Mouse (Mus musculus): ENCODE measurements at regions not wholly inside any gene's neighbourhood (a gene's known extent, or its start where the extent isn't known, plus 50 kb on each side); places are given as distances from the start of the nearest gene placed in this dataset.

DNA sequence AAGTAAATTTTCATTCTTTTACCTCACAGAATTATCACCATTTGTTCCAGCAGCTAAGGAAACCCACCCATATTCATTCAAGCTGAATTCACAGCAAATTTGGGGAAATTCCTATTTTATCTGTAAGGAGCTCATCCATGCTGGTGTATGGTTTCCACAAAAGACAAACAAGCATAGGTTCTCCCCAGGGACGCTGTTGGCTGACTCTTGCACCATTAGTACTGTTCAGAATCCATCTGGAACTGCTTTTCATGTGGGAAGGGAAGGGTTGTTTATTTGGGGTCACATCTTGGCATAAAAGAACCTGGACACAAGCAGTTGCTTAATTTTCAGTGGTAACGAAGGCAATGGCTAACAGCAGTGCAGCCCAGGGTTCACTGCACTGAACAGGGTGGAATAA is 120.2 kb downstream of the Adamts1 start:
- Histone ChIP-seq H3K9me3 (ENCODE audit: low read length) (no peaks in the 10 kb centered on the region), H3K4me3 (replicated peaks; ENCODE audit: low read length) (no peak overlapping the region)

DNA sequence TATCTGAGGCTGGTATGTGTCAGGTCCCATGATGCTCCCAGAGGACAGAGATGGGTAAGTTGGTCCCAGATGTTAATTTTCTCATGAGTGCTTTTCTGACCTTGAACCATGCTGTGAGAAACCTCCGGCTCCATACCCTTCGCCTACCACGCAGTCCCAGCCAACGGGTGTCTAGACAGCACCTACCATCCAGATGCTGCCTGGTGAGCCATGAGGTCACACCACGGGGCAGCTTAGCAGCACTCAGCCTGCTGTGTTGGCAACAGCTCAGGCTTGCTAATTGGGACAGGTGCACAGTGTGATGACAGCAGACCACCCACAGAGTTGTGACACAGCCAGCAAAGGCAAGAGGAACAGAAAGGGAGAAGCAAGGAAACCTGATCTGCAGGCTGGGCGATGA is 122.6 kb downstream of the Adamts1 start:
- no peak overlapping the region for H3K4me3 ChIP-seq (replicated peaks; ENCODE audit: low read length)
- H3K27me3 ChIP-seq (ENCODE audit: insufficient read depth, low read length), result peaks cover 10% of the 10 kb centered on the region
- TF ChIP-seq NANOG (IDR thresholded peaks at IDR 0.05; ENCODE audit: borderline replicate concordance, low read length) (no peak), CTCF (conservative IDR thresholded peaks at IDR 0.05; ENCODE audit: low read length) (no peak), POU5F1 (IDR thresholded peaks at IDR 0.05; ENCODE audit: borderline replicate concordance, low read length) (no peak)
- H3K36me3 ChIP-seq (ENCODE audit: insufficient read depth, low read length), result no peaks in the 10 kb centered on the region
- H3K9me3 ChIP-seq (ENCODE audit: low read length), result no peaks in the 10 kb centered on the region
- no peaks in the 10 kb centered on the region for H3K4me1 ChIP-seq (replicated peaks; ENCODE audit: low read depth, low read length)

More for the DNA sequence above, 120.2 kb downstream of the Adamts1 start:
- TF ChIP-seq CTCF (conservative IDR thresholded peaks at IDR 0.05; ENCODE audit: low read length) (no peak), NANOG (IDR thresholded peaks at IDR 0.05; ENCODE audit: borderline replicate concordance, low read length) (no peak), POU5F1 (IDR thresholded peaks at IDR 0.05; ENCODE audit: borderline replicate concordance, low read length) (no peak)
- Histone ChIP-seq H3K27me3 (ENCODE audit: insufficient read depth, low read length) (no peaks in the 10 kb centered on the region), H3K36me3 (ENCODE audit: insufficient read depth, low read length) (no peaks in the 10 kb centered on the region), H3K4me1 (replicated peaks; ENCODE audit: low read depth, low read length) (no peaks in the 10 kb centered on the region)

DNA sequence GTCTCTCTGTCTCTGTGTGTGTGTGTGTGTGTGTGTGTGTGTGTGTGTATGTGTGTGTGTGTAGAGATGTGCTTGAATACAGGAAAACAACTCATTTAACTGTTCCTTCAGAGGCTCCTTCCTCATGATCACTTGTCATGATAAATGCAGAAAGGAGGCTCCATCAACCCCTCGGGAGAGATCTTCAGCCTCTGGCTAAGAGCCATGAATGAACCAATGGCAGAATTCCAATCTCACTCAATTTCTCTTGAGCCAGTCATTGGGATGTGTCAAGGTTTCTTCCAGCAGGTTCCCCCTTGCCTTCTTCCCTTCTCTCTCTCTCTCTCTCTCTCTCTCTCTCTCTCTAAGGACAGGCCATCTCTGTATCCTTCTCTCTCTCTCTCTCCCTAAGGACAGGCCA is 124.1 kb downstream of the Adamts1 start:
- no peaks in the 10 kb centered on the region for H3K36me3 ChIP-seq (ENCODE audit: insufficient read depth, low read length)
- no peak overlapping the region for H3K4me3 ChIP-seq (replicated peaks; ENCODE audit: low read length)
- peaks cover 10% of the 10 kb centered on the region for H3K27me3 ChIP-seq (ENCODE audit: insufficient read depth, low read length)
- no peaks in the 10 kb centered on the region for H3K4me1 ChIP-seq (replicated peaks; ENCODE audit: low read depth, low read length)
- TF ChIP-seq CTCF (conservative IDR thresholded peaks at IDR 0.05; ENCODE audit: low read length), result no peak
- no peak for TF ChIP-seq POU5F1 (IDR thresholded peaks at IDR 0.05; ENCODE audit: borderline replicate concordance, low read length)
- no peak for TF ChIP-seq NANOG (IDR thresholded peaks at IDR 0.05; ENCODE audit: borderline replicate concordance, low read length)
- H3K9me3 ChIP-seq (ENCODE audit: low read length), result no peaks in the 10 kb centered on the region

DNA sequence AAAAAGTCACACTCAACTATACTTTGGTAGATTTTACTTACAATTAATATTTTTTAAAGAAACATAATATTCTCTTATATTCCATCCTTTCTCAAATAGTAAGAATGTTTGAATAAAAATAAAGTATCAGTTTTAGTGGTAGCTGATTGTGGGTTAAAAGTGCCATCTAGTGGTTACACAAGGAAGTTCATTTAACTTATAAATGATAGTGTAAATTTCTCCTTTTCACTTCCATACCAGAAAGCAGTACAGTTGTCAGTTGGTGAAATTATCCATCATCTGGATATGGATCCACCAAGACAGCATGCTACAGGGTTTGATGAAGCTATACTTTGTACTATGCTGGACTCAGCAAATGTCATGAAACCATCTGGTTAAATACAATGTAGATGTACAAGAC is 124.7 kb downstream of the Adamts1 start:
- TF ChIP-seq NANOG (IDR thresholded peaks at IDR 0.05; ENCODE audit: borderline replicate concordance, low read length), result no peak
- TF ChIP-seq CTCF (conservative IDR thresholded peaks at IDR 0.05; ENCODE audit: low read length), result peak; percentile 59
- TF ChIP-seq POU5F1 (IDR thresholded peaks at IDR 0.05; ENCODE audit: borderline replicate concordance, low read length), result no peak
- no peaks in the 10 kb centered on the region for H3K36me3 ChIP-seq (ENCODE audit: insufficient read depth, low read length)

DNA sequence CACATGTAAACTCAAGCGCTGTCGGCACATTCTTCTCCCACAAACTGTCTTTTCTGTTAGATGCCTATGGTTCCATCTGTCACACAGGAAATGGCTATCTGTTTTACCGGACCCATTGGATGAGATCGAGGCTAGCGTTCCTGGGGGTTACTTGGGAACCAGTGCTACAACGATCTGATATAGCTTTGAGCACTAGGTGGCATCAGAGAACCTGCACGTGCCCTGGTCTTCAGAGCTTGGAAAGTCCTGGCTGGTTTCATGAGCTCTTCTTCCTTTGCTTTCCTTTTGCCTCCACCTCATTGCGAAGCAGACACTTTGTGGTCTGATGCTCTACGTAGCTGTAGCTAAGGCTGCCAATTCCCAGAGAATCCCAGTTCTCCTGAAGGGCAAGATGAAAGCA is 123.8 kb upstream of the Cyyr1 start:
- H3K4me1 ChIP-seq (replicated peaks; ENCODE audit: low read depth, low read length), result no peaks in the 10 kb centered on the region

More for the DNA sequence above, 124.7 kb downstream of the Adamts1 start:
- Histone ChIP-seq H3K4me3 (replicated peaks; ENCODE audit: low read length) (no peak overlapping the region), H3K4me1 (replicated peaks; ENCODE audit: low read depth, low read length) (no peaks in the 10 kb centered on the region), H3K9me3 (ENCODE audit: low read length) (no peaks in the 10 kb centered on the region), H3K27me3 (ENCODE audit: insufficient read depth, low read length) (peaks cover 10% of the 10 kb centered on the region)

DNA sequence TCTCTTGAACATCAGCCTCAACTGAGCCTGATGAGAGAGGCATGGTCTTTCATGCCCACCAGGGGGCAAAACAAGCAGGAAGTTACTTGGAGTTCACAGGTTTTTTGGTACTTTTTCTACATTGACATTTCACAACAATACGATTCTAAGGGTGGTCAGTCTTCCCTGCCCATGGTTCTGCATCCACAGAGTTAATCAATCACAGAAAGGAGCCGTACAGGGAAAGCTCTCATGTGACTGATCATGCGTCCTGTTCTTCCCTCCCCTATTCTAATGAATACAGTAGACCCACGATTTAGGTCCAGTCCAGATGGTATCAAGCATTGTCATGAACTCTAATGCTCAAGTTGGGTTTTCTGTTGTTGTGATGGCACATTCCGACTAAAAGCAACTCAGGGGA is 115.6 kb upstream of the Cyyr1 start:
- H3K4me3 ChIP-seq (replicated peaks; ENCODE audit: low read length), result no peak overlapping the region
- no peaks in the 10 kb centered on the region for H3K36me3 ChIP-seq (ENCODE audit: insufficient read depth, low read length)
- no peaks in the 10 kb centered on the region for H3K9me3 ChIP-seq (ENCODE audit: low read length)
- no peaks in the 10 kb centered on the region for H3K27me3 ChIP-seq (ENCODE audit: insufficient read depth, low read length)
- no peak for TF ChIP-seq POU5F1 (IDR thresholded peaks at IDR 0.05; ENCODE audit: borderline replicate concordance, low read length)
- TF ChIP-seq CTCF (conservative IDR thresholded peaks at IDR 0.05; ENCODE audit: low read length), result no peak; the same call in 1 of the 2 replicates
- TF ChIP-seq NANOG (IDR thresholded peaks at IDR 0.05; ENCODE audit: borderline replicate concordance, low read length), result no peak
- no peaks in the 10 kb centered on the region for H3K4me1 ChIP-seq (replicated peaks; ENCODE audit: low read depth, low read length)

More for the DNA sequence above, 123.8 kb upstream of the Cyyr1 start:
- TF ChIP-seq CTCF (conservative IDR thresholded peaks at IDR 0.05; ENCODE audit: low read length) (peak; percentile 33), NANOG (IDR thresholded peaks at IDR 0.05; ENCODE audit: borderline replicate concordance, low read length) (no peak), POU5F1 (IDR thresholded peaks at IDR 0.05; ENCODE audit: borderline replicate concordance, low read length) (no peak)
- Histone ChIP-seq H3K36me3 (ENCODE audit: insufficient read depth, low read length) (no peaks in the 10 kb centered on the region), H3K9me3 (ENCODE audit: low read length) (no peaks in the 10 kb centered on the region), H3K4me3 (replicated peaks; ENCODE audit: low read length) (no peak overlapping the region), H3K27me3 (ENCODE audit: insufficient read depth, low read length) (peaks cover 10% of the 10 kb centered on the region)

DNA sequence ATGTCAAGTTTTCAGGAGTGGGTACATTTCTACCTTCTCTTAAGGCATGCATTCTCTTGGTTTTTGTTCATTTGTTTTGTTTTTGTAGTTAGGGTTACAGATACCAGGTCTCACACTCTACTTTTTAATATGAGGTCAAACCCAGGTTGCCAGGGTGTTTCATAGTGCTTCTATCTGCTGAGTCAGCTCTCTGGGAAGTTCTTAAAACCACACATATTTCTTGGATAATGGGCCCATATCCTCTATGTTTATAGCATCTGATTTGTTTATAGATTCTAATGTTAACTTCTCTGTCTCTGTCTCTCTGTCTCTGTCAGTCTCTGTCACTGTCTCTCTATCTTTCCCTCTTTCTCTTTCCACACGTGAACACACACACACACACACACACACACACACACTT is 114.6 kb upstream of the Cyyr1 start:
- Histone ChIP-seq H3K4me3 (replicated peaks; ENCODE audit: low read length) (no peak overlapping the region), H3K4me1 (replicated peaks; ENCODE audit: low read depth, low read length) (no peaks in the 10 kb centered on the region), H3K27me3 (ENCODE audit: insufficient read depth, low read length) (no peaks in the 10 kb centered on the region), H3K9me3 (ENCODE audit: low read length) (no peaks in the 10 kb centered on the region), H3K36me3 (ENCODE audit: insufficient read depth, low read length) (no peaks in the 10 kb centered on the region)
- TF ChIP-seq POU5F1 (IDR thresholded peaks at IDR 0.05; ENCODE audit: borderline replicate concordance, low read length) (no peak), NANOG (IDR thresholded peaks at IDR 0.05; ENCODE audit: borderline replicate concordance, low read length) (no peak), CTCF (conservative IDR thresholded peaks at IDR 0.05; ENCODE audit: low read length) (no peak)

DNA sequence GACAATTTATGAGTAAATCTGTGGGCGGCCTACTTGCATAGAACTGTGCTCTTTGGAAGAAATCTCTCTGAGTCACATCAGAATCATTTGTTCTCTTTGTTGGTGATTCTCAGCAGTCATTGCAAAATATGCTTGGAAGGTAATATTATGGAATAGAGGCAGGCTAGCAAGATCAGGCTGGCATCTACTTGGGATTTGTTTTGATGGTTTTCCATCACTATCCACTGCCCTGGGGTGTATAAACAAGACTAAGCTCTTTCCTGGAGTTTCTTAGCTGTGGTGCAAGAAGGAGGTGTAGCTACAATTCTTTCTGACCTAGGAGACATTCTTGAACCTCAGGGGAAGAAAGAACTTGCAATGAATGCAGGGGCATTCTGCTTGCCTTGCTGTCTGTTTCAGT is 96.3 kb upstream of the Cyyr1 start:
- Histone ChIP-seq H3K27me3 (ENCODE audit: insufficient read depth, low read length) (no peaks in the 10 kb centered on the region), H3K4me3 (replicated peaks; ENCODE audit: low read length) (no peak overlapping the region), H3K36me3 (ENCODE audit: insufficient read depth, low read length) (no peaks in the 10 kb centered on the region), H3K9me3 (ENCODE audit: low read length) (peaks cover 30% of the 10 kb centered on the region), H3K4me1 (replicated peaks; ENCODE audit: low read depth, low read length) (no peaks in the 10 kb centered on the region)
- no peak for TF ChIP-seq CTCF (conservative IDR thresholded peaks at IDR 0.05; ENCODE audit: low read length)
- no peak for TF ChIP-seq POU5F1 (IDR thresholded peaks at IDR 0.05; ENCODE audit: borderline replicate concordance, low read length)
- TF ChIP-seq NANOG (IDR thresholded peaks at IDR 0.05; ENCODE audit: borderline replicate concordance, low read length), result no peak

DNA sequence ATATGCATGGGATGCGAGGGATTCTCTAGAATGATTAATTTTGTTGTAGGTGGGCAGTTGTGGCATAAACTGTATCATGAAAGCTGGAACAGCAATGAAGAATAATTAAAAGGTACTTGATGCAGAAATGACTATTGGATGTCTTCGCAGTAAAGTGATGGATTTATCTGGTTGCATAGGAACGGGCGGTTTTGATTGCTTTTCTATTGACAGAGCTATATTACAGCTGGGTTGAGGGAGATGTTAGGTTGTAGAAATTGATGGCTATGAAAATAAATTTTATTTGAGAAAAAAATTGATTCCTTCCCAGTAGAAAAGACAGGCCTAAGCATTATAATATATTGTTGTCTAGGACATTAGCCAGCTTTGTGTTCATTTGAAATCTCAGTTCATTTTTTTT is 87.8 kb upstream of the Cyyr1 start:
- Histone ChIP-seq H3K4me3 (replicated peaks; ENCODE audit: low read length) (no peak overlapping the region), H3K27me3 (ENCODE audit: insufficient read depth, low read length) (no peaks in the 10 kb centered on the region), H3K36me3 (ENCODE audit: insufficient read depth, low read length) (no peaks in the 10 kb centered on the region), H3K9me3 (ENCODE audit: low read length) (no peaks in the 10 kb centered on the region), H3K4me1 (replicated peaks; ENCODE audit: low read depth, low read length) (no peaks in the 10 kb centered on the region)
- TF ChIP-seq POU5F1 (IDR thresholded peaks at IDR 0.05; ENCODE audit: borderline replicate concordance, low read length), result no peak
- no peak for TF ChIP-seq CTCF (conservative IDR thresholded peaks at IDR 0.05; ENCODE audit: low read length)
- no peak for TF ChIP-seq NANOG (IDR thresholded peaks at IDR 0.05; ENCODE audit: borderline replicate concordance, low read length)
